Comparison of ENCODE assay signal across 1 mouse cellular context in the genomic region with DNA sequence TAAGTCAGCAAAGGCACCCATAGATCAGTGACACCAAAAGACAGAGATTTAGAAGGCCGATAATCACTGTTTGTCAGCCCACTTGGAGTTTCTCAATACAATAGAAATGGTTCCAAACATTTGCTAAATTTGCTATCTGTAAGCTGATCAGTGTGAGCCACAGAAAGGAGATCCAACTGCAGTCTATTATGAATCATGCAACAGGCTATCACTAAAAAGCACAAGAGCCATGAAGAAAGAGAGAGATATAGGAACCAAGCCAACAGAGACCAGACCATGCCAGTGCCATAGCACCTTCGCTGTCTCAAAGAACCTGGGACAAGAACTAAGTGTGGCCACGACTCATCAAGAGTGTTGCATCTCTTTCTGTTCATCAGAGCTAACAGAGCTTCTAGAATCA.
A peak's percentile ranks its signal among the peaks of the same experiment; 100 is the strongest.
TF ChIP-seq lines count a peak whose summit lies in the region.

No protein-coding gene starts in this region.

TF ChIP-seq in MEL, 35 proteins besides CTCF, POLR2A, EP300 and RAD21:
- no peak; the same call in 1 of the 2 replicates for TF ChIP-seq RCOR1 (IDR thresholded peaks at IDR 0.05; ENCODE audit: low read depth, low read length)
- TF ChIP-seq POLR2AphosphoS5 (IDR thresholded peaks at IDR 0.05; ENCODE audit: borderline replicate concordance, low read depth, low read length), result no peak
- no peak for TF ChIP-seq ZNF384 (IDR thresholded peaks at IDR 0.05; ENCODE audit: low read depth, low read length)
- no peak for TF ChIP-seq NRF1 (IDR thresholded peaks at IDR 0.05; ENCODE audit: insufficient read depth, low read depth, low read length, poor library complexity, severe bottlenecking)
- TF ChIP-seq ETS1 (IDR thresholded peaks at IDR 0.05; ENCODE audit: low read depth, low read length), result 0 out of 2 replicates have a peak, but pooled peaks have one; percentile 41
- TF ChIP-seq TCF12 (IDR thresholded peaks at IDR 0.05; ENCODE audit: low read depth, low read length), result 0 out of 2 replicates have a peak, but pooled peaks have one; percentile 17
- TF ChIP-seq TAL1 (IDR thresholded peaks at IDR 0.05; ENCODE audit: low read length), result peak; percentile 12; the same call in 1 of the 2 replicates
- TF ChIP-seq SMC3 (IDR thresholded peaks at IDR 0.05; ENCODE audit: low read depth, low read length), result 0 out of 2 replicates have a peak, but pooled peaks have one; percentile 1
- TF ChIP-seq GATA1 (IDR thresholded peaks at IDR 0.05; ENCODE audit: low read depth, low read length), result peak; percentile 83
- 0 out of 2 replicates have a peak, but pooled peaks have one; percentile 17 for TF ChIP-seq MAX (IDR thresholded peaks at IDR 0.05; ENCODE audit: low read length)
- TF ChIP-seq ZMIZ1 (IDR thresholded peaks at IDR 0.05; ENCODE audit: low read depth, low read length), result no peak
- no peak for TF ChIP-seq ZKSCAN1 (IDR thresholded peaks at IDR 0.05; ENCODE audit: low read depth, low read length)
- no peak for TF ChIP-seq MXI1 (IDR thresholded peaks at IDR 0.05; ENCODE audit: low read depth, low read length)
- TF ChIP-seq ELF1 (IDR thresholded peaks at IDR 0.05; ENCODE audit: low read depth, low read length), result no peak
- no peak for TF ChIP-seq MYB (IDR thresholded peaks at IDR 0.05; ENCODE audit: low read depth, low read length)
TF ChIP-seq in MEL: peak in this region for 6.
